Mouse (Mus musculus) kidney, adult 2 months (tissue): ENCODE data around the gene Ccdc191. TPM values are rescaled to one million over a fixed set of nuclear protein-coding genes. Genes with fewer than 3 reads are reported as not detected.

Experiments
- DNase-seq: peaks from one replicate; pipeline ENCODE4 v3.0.0; 2021
- H3K27ac ChIP-seq: fragments of 200-500 bp; 2 replicates; pipeline ENCODE4 v1.5.1; 2012; ENCODE audit warnings: low read depth, low read length, control low read depth, inconsistent platforms; ENCODE audit not compliant: insufficient read depth
- H3K27me3 ChIP-seq: fragments of 200-500 bp; replicated peaks from 2 replicates; pipeline ENCODE4 v1.6.1; 2012; ENCODE audit warnings: mild to moderate bottlenecking, moderate library complexity, low read length, inconsistent platforms; ENCODE audit not compliant: control insufficient read depth, insufficient read depth
- H3K36me3 ChIP-seq: fragments of 200-500 bp; 2 replicates; pipeline ENCODE4 v1.6.1; 2012; ENCODE audit warnings: mild to moderate bottlenecking, moderate library complexity, low read length, inconsistent platforms; ENCODE audit not compliant: control insufficient read depth, insufficient read depth
- H3K4me1 ChIP-seq: fragments of 200-500 bp; 2 replicates; pipeline ENCODE4 v1.6.1; 2011; ENCODE audit warnings: low read length; ENCODE audit not compliant: control insufficient read depth, insufficient read depth
- H3K4me3 ChIP-seq: fragments of 200-500 bp; 2 replicates; pipeline ENCODE4 v1.5.1; 2011; ENCODE audit warnings: mild to moderate bottlenecking, low read depth, low read length, control low read depth; ENCODE audit not compliant: insufficient read depth
- CTCF ChIP-seq: fragments of 200-500 bp; conservative IDR thresholded peaks from 2 replicates; pipeline ENCODE4 v1.5.1; 2011; ENCODE audit warnings: low read depth, mild to moderate bottlenecking, control low read depth, low read length, moderate library complexity, mixed read lengths; ENCODE audit not compliant: insufficient read depth, insufficient read length
- POLR2A ChIP-seq: fragments of 200-500 bp; IDR thresholded peaks from one replicate; pipeline ENCODE4 v1.6.1; 2011; ENCODE audit warnings: low read depth, low read length, control low read depth
- WGBS: fragments of 180-500 bp; shearing (Covaris S2); methylation state at CpG from one replicate; pipeline ENCODE4 v1.1.7; 2018; 5-methylcytosine and 5-hydroxymethylcytosine counted together
- polyA plus RNA-seq: library from polyadenylated mRNA; depleted of rRNA; stranded (reverse); fragments of >200 nt; gene quantifications from 2 replicates; pipeline ENCODE4 v1.2.3, GENCODE M21; 2012; rRNA removed

Ccdc191 gene
- polyA plus RNA-seq, 1 experiment: 2.8 TPM

- 63% methylated on average over 5 of the region's 5 CpGs for WGBS
- Histone ChIP-seq H3K27ac (no peak overlapping the region), H3K4me1 (no peaks in the 10 kb centered on the region), H3K36me3 (no peaks in the 10 kb centered on the region), H3K4me3 (no peak overlapping the region), H3K27me3 (no peaks in the 10 kb centered on the region)
- DNase-seq: no peak
- TF ChIP-seq POLR2A: no peak
- no peak for TF ChIP-seq CTCF
Observed at GRCm38 (mm10) chr16:44011010-44011409, 121.4 kb downstream of the Ccdc191 start.

Other genes starting within 250 kb of the Ccdc191 start
- gene Tigit, start 225.7 kb upstream of the Ccdc191 start, polyA plus RNA-seq: 0.16 and 0.50 TPM in 2 replicates
- gene Drd3, start 135.8 kb upstream of the Ccdc191 start, polyA plus RNA-seq: 0.08 and 0.10 TPM in 2 replicates
- gene Qtrt2, start 37.0 kb downstream of the Ccdc191 start, polyA plus RNA-seq: 10.7 and 11.6 TPM in 2 replicates
- gene Zdhhc23, start 90.0 kb downstream of the Ccdc191 start, polyA plus RNA-seq: 2.4 and 2.5 TPM in 2 replicates
- 0.83 and 1.3 TPM in 2 replicates for gene Gramd1c, start 173.5 kb downstream of the Ccdc191 start, polyA plus RNA-seq
- gene Atp6v1a, start 249.9 kb downstream of the Ccdc191 start, polyA plus RNA-seq: 115 and 139 TPM in 2 replicates